Mouse (Mus musculus): Measurements from ENCODE around the gene Tmem269.

Gene Tmem269

DNA sequence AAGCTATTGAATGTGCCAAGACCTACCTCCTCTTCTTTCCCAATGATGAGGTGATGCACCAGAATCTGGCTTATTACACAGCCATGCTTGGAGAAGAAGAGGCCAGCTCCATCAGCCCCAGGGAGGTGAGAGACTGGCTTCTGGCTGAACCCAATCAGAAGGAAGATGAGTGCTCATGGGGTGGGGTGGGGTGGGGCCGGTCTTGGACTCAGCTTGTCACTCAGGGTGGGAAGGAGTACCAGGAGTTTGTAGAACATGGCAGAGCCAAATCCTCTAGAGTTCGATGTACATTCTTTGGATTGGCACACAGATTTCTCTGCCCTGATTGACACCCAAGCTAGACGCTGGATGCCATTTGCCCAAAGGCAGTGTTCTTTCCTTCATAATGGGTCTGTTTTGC is 20.6 kb upstream of the Tmem269 start:
- no peak for DNase-seq (ENCODE audit: extremely low read depth, low read depth)

DNA sequence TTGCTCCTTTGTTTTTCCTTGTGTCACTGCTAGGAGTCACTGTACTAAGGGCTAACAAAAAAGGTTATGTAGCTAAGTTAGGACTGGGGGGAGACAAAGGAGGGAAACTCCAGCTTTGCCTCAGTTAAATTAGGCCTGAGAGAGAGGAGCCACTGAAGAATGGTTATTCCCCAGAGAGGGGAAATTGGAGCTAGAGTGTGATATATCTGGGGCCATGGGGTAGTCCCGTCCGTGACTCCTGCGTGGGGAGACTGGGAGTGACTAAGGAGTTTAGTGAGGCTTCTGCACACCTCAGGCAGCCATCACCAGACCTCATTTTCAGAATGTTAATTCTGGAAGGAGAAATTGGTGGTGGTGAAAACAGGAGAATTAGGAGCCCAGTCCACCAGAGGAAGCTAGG is 16.3 kb upstream of the Tmem269 start:
- DNase-seq (ENCODE audit: extremely low read depth, low read depth): no peak

DNA sequence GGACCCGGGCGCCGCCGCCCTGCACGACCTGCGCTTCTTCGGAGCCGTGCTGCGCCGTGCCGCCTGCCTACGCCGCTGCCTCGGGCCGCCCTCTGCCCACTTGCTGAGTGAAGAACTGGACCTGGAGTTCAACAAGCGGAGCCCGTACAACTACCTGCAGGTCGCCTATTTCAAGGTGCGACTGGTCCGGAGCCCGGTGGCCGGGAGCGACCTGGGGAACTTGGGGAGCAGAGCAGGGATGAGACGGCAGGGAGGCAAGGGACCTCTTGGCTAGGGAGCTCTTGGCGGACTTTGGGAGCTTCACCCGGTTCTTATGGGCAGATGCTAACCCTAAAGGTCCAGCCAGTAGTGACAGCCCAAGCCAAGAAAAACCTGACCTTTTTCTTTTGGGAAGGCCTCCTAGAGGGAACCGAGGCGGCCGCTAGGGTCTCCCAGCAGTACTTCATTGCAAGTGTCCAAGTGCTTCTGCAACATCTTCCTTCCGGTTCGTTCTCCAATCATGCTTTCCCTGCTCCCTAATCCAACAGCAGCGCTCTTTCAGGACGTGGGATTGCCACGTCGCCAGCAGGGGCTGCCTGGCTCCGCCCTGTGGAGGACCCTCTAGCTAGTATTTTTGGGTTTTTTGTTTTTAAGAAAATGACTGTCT is 15.4 kb upstream of the Tmem269 start:
- DNase-seq (ENCODE audit: extremely low read depth, low read depth): peak; percentile 68

DNA sequence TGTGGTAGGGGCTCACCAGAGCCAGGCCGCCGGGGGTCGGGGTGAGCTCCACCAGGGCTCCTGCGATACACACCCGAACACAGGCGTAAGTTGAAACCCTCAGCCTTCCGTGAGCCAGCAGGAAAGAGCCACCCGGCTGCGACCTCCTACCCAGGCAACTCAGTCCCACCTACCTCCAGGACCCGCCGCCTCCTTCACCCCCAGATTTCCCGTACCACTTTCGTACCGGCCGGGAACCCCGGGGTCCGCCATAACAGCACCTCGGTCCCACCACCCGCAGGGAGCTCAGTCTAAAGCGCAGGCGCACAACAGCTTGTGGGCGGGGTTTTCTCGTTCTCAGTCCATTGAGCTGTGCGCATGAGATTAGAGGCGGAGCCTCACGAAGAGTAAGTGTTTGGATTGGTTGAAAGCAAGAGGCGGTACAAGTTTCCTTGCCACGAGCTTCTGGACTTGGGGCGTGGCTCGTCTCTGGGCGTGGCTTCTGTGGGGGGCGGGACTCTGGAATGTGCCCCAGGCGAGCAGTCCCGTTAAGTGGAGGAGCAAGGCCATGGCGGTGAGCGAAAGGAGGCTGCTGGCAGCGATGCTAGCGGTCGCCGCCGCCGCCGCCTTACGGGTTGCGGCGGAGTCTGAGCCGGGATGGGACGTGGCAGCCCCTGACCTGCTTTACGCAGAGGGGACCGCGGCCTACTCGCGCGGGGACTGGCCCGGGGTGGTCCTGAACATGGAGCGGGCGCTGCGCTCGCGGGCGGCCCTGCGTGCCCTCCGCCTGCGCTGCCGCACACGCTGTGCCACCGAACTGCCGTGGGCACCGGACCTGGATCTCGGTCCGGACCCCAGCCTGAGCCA is 14.6 kb upstream of the Tmem269 start, which contains the start of the genes AU022252 and P3h1:
AU022252 (minus strand) TSS at position 303 of the 846 bp plus-strand sequence.
P3h1 (plus strand) TSS at position 506 of the 846 bp plus-strand sequence.
- DNase-seq (ENCODE audit: extremely low read depth, low read depth): peak; percentile 96

DNA sequence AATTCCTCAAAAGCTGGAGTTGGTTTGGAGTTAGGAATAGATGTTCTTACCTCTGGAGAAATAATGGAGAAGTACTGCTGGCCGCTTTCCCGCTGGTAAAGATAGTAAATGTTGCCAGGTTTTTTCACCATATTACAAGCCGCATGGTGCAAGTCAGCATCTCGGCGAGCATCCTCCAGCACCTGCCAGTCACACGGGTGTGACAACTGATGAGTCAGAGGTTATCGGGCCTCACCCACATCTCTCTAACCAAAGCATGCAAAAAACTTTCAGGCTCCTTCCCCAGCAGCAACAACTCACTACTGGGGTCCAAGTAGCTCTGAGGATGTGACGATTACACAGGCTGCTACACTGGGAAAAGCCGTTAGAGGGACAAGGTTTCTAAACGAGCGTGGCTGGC is 8.7 kb upstream of the Tmem269 start:
- no peak for DNase-seq (ENCODE audit: extremely low read depth, low read depth)

DNA sequence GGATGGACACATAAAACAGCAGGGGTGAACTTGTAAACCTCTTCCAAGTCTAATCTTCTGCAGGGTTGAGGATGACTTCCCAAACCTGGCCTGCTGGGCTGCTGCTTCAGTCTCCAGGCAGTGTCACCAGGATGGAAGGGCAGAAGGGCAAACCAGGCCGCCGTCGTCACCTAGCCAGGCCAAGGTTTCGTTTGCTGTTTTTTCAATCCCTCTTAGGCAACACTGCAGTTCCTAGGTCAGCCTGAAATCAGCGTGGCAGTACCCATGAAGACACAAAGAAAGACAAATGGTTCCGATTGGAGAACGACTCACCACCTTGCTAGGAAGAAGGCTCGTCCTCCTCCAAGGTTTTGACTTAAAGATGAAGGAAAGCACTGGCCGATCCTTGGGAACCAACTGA is 7.7 kb upstream of the Tmem269 start:
- DNase-seq (ENCODE audit: extremely low read depth, low read depth): no peak

DNA sequence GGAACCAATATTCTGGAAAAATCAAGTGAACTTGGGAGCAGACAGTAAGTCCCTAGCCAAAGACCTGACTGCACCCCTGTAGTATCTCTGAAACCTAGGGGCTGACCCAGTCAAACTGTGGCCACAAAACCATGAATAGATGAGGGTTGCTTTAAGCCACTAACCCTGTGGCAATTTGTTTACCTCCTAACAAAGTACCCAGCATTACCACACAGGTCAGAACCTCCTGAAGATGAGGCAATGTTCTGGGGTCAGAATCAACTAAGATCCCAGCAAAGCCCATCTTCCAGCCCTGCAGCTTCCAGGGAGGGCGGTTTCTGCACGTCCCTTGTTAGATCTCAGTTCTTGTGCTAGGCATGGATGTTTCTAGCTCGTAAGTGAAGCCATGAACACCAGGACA is 6.5 kb upstream of the Tmem269 start:
- DNase-seq (ENCODE audit: extremely low read depth, low read depth): no peak

DNA sequence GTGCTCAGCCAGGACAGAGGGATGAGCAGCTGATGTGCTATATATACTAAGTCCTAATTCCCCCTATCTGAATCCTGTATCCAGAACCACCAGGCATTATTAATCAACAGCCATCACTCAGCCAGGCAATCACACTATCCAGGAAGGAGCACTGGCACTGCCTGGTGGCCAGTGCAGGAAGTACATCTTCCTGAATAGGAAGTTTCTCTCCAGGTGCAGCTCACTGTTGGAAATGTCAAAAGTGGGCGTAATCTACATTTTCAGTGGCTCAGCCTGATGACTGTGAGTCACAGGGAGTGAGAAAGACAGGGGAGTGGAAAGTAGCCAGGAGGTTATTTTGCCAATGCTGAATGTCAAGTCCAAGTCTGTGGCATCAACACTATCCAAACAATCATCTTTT is 5.7 kb upstream of the Tmem269 start:
- DNase-seq (ENCODE audit: extremely low read depth, low read depth): peak; percentile 39

DNA sequence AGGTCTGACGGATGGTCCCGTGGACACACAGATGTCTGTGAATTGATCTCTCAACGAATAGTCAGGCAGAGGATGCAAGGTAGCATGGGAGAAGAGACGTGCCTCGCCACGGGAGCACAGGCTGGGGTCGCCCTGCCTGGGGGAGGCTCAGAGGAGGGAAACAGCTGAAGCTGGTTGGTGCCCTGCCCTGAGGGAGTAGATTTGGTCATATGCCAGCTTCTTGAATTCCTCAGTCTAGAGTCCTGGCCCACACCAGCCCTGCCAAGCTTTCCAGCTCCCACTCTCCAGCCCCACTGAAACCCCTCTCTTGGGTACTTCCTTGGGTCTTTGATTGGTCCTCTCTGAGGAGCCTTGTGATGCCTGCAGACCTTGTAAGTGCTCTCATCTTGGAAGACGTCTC is 1.4 kb downstream of the Tmem269 start:
- no peak for DNase-seq (ENCODE audit: extremely low read depth, low read depth)

DNA sequence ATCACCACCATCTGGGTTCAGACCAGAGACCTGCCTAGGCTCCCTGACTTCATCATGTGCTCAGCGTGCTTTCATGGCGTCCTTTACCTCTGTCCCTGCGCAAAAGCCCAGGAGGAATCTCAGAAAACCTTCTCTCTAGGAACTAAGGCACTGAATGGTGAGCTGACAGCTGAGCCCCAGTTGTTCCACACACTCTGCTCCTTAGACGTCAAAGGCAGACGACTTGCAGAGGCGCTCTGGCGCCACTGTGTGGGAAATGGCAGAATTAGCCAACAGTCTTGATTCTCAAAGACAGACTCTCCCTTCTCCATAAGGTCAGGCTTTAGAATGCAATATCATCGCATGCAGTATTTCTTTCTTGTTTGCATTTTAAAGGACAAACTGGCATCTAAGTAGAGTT is 13.3 kb downstream of the Tmem269 start:
- DNase-seq (ENCODE audit: extremely low read depth, low read depth): peak; percentile 60

DNA sequence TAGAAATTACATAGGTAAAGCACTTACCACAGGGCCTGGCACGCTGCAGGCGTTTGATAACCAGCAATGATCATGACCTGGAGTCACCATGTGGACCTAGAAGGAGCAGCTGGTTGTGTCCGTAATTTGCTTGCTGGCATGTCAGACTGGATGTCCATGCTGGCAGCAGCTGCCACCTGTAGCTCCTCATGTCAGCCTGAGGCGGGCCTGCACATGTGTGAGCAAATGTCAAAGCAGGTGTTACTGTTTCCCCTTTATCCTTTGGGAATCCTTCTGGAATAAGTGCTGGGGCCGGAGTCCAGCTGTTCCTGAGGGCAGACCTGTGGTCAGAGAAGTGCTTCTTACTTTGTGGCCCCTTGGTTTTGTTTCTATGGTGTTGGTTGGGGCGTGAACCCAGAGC is 19.9 kb downstream of the Tmem269 start:
- DNase-seq (ENCODE audit: extremely low read depth, low read depth): no peak

DNA sequence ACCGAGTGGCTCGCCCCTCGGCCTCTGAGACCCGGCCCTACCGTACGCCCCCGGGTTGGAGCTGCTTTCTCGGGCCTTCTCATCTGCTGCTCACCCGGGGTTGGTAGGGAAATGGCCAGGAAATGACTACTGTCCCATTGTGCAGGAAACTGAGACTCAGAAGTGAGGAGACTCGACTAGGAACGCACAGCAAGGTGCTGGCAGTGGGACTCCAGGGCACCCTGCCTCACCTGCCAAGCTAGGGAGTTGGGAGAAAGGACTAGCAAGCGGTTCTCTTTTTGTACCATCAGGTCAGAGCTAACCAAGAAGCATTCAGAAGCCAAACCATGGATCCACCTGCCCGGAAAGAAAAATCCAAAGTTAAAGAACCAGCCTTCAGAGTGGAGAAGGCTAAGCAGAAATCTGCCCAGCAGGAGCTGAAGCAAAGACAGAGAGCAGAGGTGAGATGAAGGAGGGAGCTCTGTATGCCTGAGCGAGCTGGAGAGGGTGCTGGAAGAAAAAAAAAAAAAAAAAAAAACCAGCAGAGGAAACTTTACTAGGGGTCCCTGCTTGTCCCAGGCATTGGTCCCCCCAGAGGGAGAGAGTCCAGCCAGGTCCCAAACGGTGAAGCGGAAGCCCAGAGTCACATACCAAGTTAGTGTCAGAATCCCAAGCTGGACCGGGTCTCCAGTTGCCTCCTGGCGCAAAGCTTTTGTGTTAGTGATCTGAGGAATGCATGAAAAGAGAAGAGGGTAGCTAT is 22.3 kb downstream of the Tmem269 start:
- no peak for DNase-seq (ENCODE audit: extremely low read depth, low read depth)

DNA sequence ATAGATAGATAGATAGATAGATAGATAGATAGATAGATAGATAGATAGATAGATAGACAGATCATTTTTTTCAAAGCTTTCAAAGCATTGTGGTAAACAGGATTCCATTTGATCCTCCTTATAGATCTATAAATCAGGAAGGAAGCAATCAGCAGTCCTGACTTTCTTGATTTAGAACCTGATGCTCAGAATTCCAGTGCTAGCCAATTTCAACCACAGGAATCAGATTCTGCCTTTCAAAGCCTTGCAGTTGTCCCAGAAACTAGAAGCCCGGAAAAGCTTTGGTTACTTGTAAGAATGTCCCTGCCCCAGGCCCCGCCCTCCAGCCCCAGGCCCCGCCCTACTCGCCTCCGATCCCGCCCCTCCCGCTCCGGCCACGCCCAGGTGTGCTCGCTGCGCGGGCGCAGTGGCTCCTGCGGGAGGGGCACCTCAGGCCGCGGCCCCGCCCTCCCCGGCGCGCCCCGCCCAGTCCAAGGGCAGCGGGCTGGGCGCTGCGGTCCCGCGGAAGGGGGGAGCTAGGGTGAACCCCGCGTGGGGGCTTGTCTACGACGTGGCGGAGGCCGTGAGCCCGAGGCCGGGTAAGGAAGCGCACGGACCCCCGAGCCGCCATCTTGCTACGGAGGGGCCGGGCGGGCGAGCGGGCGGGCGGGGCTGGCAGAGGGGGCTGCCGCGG is 23.0 kb downstream of the Tmem269 start, which contains the start of gene Svbp:
Svbp (plus strand) TSS at position 398 of the 673 bp plus-strand sequence.
- DNase-seq (ENCODE audit: extremely low read depth, low read depth): no peak

DNA sequence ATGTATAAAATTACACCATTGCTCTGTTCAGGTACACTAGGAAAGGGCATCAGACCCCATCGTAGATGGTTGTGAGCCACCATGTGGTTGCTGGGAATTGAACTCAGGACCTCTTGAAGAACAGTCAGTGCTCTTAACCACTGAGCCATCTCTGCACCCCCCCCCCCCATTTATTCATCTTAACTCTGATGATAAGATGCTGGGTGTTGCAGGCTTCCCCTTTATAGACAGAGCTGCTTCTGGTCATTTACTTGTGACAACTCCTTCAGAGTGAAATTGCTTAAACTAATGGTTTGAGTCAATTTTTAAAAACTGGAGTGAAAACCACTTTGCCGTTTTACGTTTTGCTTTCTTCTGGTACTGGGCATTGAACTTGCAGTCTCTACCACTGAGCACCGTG is 25.3 kb downstream of the Tmem269 start:
- no peak for DNase-seq (ENCODE audit: extremely low read depth, low read depth)

DNA sequence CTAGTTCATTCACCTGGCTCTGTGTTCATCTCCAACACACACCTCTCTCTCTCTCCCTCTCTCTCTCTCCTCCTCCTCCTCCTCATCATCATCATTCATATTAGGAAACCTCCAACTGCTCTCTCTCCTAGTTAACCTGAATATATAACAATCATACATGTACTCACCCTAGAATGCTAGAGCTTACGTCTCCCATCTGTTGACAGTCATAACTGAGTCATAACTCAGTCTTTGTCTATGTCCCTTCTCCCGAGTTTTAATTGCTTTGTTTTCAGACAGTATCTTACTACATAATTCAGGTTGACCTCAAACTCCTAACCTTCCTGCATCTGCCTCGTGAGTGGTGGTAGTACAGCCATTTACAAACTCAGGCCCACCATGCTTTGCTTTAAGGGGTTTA is 26.7 kb downstream of the Tmem269 start:
- no peak for DNase-seq (ENCODE audit: extremely low read depth, low read depth)

DNA sequence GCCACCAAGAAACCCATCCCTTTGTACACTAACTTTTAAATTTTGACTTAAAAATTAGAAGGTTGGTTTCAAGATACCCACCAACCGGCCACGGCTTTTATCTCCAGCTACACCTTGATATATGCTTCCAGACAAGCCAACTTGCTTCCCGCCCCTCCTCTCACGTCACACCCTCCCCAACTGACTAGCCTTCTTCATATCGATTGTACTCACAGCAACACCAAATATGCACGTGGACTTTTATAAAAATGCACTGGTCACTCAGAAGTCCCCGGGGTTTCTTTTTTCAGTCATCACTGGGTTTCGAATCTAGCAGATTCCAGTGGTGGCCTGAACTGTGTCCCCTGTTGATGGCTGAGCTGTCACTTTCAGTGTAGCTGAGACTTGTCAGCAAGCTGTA is 27.4 kb downstream of the Tmem269 start:
- DNase-seq (ENCODE audit: extremely low read depth, low read depth): peak; percentile 83

DNA sequence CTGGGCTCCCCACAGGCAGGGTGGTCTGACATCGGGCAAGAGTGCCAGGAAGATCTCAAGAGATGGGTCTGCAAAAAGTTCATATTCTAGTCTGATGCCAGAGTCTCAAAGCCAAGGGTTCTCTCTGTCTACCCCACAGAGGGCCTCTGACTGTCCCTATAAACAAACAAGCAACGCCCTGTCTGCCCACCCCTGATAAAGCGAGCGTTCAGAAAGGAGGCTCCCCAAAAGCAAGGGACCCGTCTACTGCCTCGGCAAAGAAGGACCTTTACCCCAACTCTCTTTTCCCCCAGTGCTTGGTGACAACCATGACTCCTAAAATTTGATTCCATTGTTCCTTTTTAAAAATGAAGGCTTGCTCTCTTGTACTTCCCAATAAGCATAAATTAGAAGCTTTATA is 28.2 kb downstream of the Tmem269 start, which contains the start of gene Ermap:
Ermap (minus strand) TSS at position 148 of the 400 bp plus-strand sequence.
- peak; percentile 87 for DNase-seq (ENCODE audit: extremely low read depth, low read depth)

DNA sequence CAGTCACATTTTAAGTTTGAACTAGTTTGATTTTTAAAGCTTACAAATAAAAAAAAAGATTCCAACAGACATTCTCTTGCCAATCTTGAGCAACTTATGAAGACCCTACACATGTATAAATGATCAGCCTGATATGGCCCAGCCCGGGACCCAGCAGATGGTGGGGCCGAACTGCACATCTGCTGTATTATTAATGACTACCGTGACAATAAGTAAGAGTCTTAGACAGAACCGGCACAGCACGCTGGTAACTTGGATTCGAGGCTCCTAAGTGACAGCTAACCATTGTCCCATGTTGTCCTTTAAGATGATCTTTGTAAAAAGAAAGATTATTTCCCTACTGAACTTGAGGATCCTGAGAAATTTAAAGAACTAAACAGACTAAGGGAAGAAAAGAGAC is 28.6 kb downstream of the Tmem269 start:
- no peak for DNase-seq (ENCODE audit: extremely low read depth, low read depth)

DNA sequence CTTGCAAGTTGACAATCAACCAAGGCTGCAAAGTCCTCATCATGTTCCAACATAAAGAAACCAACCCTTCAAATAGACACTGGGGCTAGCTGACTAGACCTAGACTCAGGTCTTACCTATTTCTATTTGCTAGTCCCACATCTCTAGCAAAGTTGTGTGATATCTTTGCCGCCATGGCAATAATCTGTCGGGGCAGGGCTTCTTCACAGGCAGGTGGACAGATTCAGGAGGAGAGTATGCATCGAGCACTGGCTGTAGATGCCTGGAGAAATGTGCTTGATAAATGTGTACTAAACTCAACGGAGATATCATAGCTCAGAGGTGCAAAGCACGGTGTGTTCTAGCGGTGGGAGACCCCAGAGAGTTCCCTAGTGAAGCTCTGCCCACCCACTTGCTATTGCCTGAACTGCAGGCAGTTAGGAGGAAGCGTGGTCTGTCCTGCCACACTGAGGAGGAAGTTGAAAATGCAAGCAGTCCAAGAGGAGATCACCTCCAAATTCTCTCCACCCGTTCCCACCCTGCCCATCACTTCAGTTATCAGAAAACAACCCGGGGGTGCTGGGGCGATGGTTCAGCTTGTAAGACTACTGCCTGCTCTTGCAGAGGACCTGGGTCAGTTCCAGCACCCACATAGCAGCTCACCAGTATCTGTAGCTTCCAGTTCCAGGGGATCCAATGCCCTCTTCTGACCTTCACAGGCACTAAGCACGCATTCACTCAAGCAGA is 29.8 kb downstream of the Tmem269 start:
- peak; percentile 87 for DNase-seq (ENCODE audit: extremely low read depth, low read depth)

DNA sequence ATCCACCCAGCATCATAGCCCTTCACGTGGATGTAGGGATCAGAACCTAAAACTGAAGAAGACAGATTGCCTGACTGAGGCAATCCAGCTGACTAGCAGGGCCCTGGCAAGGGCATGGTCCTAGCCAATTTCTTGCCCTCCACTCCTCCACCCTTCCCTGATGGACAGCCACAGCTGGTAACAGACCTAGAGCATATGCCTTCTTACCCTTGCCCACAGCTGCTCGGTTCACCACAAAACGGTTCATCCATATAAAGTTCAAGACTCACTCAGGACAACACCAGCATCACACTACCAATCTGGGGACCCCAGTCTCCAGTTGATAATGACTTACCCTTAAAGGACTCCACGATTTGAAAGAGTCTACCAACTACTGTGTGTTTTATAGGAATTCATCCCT is 32.2 kb downstream of the Tmem269 start:
- DNase-seq (ENCODE audit: extremely low read depth, low read depth): no peak

DNA sequence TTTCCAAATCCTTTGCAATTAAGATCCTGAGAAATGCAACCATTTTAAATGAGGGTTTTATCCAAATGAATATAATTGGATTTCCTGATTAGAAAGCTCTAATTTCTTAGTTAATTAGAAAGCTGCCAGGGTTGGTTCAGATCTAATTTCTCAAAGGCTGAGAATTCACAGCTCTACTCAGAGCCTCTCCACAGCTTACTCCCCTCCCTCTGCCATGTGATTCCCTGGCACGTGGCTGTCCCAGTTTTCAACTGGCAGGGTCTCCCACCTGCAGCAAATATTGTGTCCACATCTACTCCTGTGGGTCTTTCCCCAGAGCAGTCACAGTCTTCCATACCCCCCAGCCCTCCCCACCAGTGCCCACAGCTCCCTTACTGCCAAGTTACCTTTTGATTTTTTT is 34.5 kb downstream of the Tmem269 start:
- no peak for DNase-seq (ENCODE audit: extremely low read depth, low read depth)
